Mouse (Mus musculus) lung, adult 2 months (tissue): Measurements from ENCODE around the gene 4930451I11Rik.

Source experiments
- CTCF ChIP-seq: fragments of 200-500 bp; IDR thresholded peaks from 2 replicates; pipeline ENCODE4 v1.5.1; 2011; ENCODE audit warnings: mild to moderate bottlenecking, low read length, control low read depth; ENCODE audit not compliant: insufficient read depth
- POLR2A ChIP-seq: fragments of 200-500 bp; IDR thresholded peaks from 2 replicates; pipeline ENCODE4 v1.6.1; 2011; ENCODE audit warnings: low read depth, mild to moderate bottlenecking, control low read depth, low read length, borderline replicate concordance; ENCODE audit errors: extremely low read depth

- TF ChIP-seq CTCF (no peak), POLR2A (peak; percentile 82; the same call in 1 of the 2 replicates)
These were observed 30.1 kb upstream of the 4930451I11Rik start, which contains the start of gene Hirip3 for GRCm38 (mm10) chr7:126861429-126862130.
